In genomic region chr2:117389925-117390892, GRCm38 (mm10) we compare ENCODE assay signal across 11 mouse cellular contexts. TPM values are rescaled to one million over a fixed set of nuclear protein-coding genes. Genes with fewer than 3 reads are reported as not detected.
DNase-seq lines count a peak whose midpoint lies in the region; ATAC-seq and TF ChIP-seq lines count a peak whose summit lies in the region.
"Had no signal": no experiment of that assay in that cellular context is flagged by ENCODE, and none has a peak within 500 bp of the region (broad histone marks: within the 10 kb centered on the region; RNA-seq: fewer than 3 reads in every experiment).

No protein-coding gene starts in this region.

- no peak overlapping the region for H3K4me2 ChIP-seq in liver, embryonic 11.5 days
- H3K4me2 ChIP-seq: stomach, embryonic 15.5 days had no signal

- ATAC-seq in inflammation-experienced regulatory T-cells, adult 6 months = peak; percentile 81
- no peak for ATAC-seq in erythroblast, adult 5-6 weeks (replicated peaks; ENCODE audit: low FRiP score, poor library complexity, severe bottlenecking)
- ATAC-seq in liver, embryonic 11.5 days (replicated peaks; ENCODE audit: low FRiP score) = no peak

- no peak for TF ChIP-seq CTCF in heart, adult 2 months (IDR thresholded peaks at IDR 0.05)

- no peaks in the 10 kb centered on the region for H3K79me2 ChIP-seq in heart, adult 2 months (replicated peaks; ENCODE audit: control insufficient read depth, insufficient read depth, low read length)

- DNase-seq in heart, adult 2 months = peak; percentile 27 to 46
- no peak for DNase-seq in heart, embryonic 10.5 days (ENCODE audit: low spot score)
- DNase-seq in CD8-positive naive resting alpha-beta T cell, adult 2 months (ENCODE audit: low read depth in 2 of 2, low spot score in 2 of 2) = peak; percentile 35 to 42
- no peak for DNase-seq in embryo, embryonic 9.5 days (ENCODE audit: extremely low spot score)
- DNase-seq in liver, embryonic 11.5 days (ENCODE audit: low spot score) = no peak
- DNase-seq: cerebellum, postnatal 36 days had no signal

- no peak for TF ChIP-seq EP300 in heart, adult 2 months (IDR thresholded peaks at IDR 0.05; ENCODE audit: insufficient read depth, low read depth, low read length)

- no peaks in the 10 kb centered on the region for H3K9me3 ChIP-seq in heart, embryonic 10.5 days
- H3K9me3 ChIP-seq in liver, embryonic 11.5 days (ENCODE audit: control insufficient read depth, low read length) = no peaks in the 10 kb centered on the region
- H3K9me3 ChIP-seq: G1E; stomach, embryonic 15.5 days had no signal

- no peak overlapping the region for H3K27ac ChIP-seq in heart, adult 2 months
- H3K27ac ChIP-seq in heart, embryonic 10.5 days = no peak overlapping the region
- peak overlapping the region; percentile 42 for H3K27ac ChIP-seq in brown adipose tissue, adult 24 weeks (replicated peaks; ENCODE audit: low read depth, low read length)
- H3K27ac ChIP-seq in liver, embryonic 11.5 days (ENCODE audit: low read depth, low read length) = no peak overlapping the region
- H3K27ac ChIP-seq: stomach, embryonic 15.5 days had no signal

- peaks cover 2% of the 10 kb centered on the region; the same call in 1 of the 2 replicates for H3K36me3 ChIP-seq in heart, adult 2 months (ENCODE audit: control insufficient read depth, insufficient read depth, low read length)
- H3K36me3 ChIP-seq in heart, embryonic 10.5 days = no peaks in the 10 kb centered on the region
- H3K36me3 ChIP-seq in liver, embryonic 11.5 days (ENCODE audit: control insufficient read depth, insufficient read depth, low read length) = no peaks in the 10 kb centered on the region
- H3K36me3 ChIP-seq: G1E; stomach, embryonic 15.5 days had no signal

- no peak overlapping the region for H3K4me3 ChIP-seq in heart, adult 2 months
- H3K4me3 ChIP-seq in heart, embryonic 10.5 days = no peak overlapping the region
- H3K4me3 ChIP-seq in brown adipose tissue, adult 24 weeks (ENCODE audit: insufficient read depth, low read depth, low read length) = no peak overlapping the region
- H3K4me3 ChIP-seq in liver, embryonic 11.5 days (ENCODE audit: low read depth, low read length) = no peak overlapping the region
- H3K4me3 ChIP-seq: stomach, embryonic 15.5 days had no signal

- no peak overlapping the region for H3K9ac ChIP-seq in heart, adult 2 months (ENCODE audit: low read depth, low read length)
- no peak overlapping the region for H3K9ac ChIP-seq in liver, embryonic 11.5 days (ENCODE audit: low read depth, low read length)
- H3K9ac ChIP-seq: stomach, embryonic 15.5 days had no signal

- intact Hi-C loops in heart, adult 2 months (cut with DNase I) = no loop called here

- no peaks in the 10 kb centered on the region for H3K27me3 ChIP-seq in heart, adult 2 months (ENCODE audit: control insufficient read depth, insufficient read depth, low read length)
- H3K27me3 ChIP-seq in heart, embryonic 10.5 days (ENCODE audit: insufficient read depth, poor library complexity, severe bottlenecking) = no peaks in the 10 kb centered on the region
- no peaks in the 10 kb centered on the region for H3K27me3 ChIP-seq in liver, embryonic 11.5 days (replicated peaks; ENCODE audit: control insufficient read depth, insufficient read depth, low read length)
- H3K27me3 ChIP-seq: stomach, embryonic 15.5 days had no signal

- peaks cover 2% of the 10 kb centered on the region; the same call in 1 of the 2 replicates for H3K4me1 ChIP-seq in heart, adult 2 months (ENCODE audit: control insufficient read depth, insufficient read depth, low read length)
- peaks cover 18% of the 10 kb centered on the region for H3K4me1 ChIP-seq in heart, embryonic 10.5 days
- no peaks in the 10 kb centered on the region for H3K4me1 ChIP-seq in brown adipose tissue, adult 24 weeks (ENCODE audit: control insufficient read depth, insufficient read depth, insufficient read length, low read length)
- H3K4me1 ChIP-seq in liver, embryonic 11.5 days (replicated peaks; ENCODE audit: control insufficient read depth, insufficient read depth, low read length) = no peaks in the 10 kb centered on the region
- H3K4me1 ChIP-seq: stomach, embryonic 15.5 days had no signal

- WGBS in heart, adult 2 months = 27% methylated on average over 17 of the region's 17 CpGs
- 67% methylated on average over 17 of the region's 17 CpGs for WGBS in heart, embryonic 10.5 days
- WGBS in liver, embryonic 11.5 days = 82% methylated on average over 17 of the region's 17 CpGs

- no peak for TF ChIP-seq POLR2A in heart, adult 2 months (IDR thresholded peaks at IDR 0.05; ENCODE audit: insufficient read depth, low read depth, low read length)

RNA-seq across cellular contexts. Expression of gene Rasgrp1, which starts 47.4 kb away (rescaled TPM):
- total RNA-seq in heart, adult 2 months (2021) = under 1 TPM; 0.34 to 0.43 TPM
- 0.62 and 0.67 TPM in 2 replicates for polyA plus RNA-seq in heart, adult 2 months (2012; rRNA removed)
- polyA plus RNA-seq in heart, embryonic 10.5 days (2016; fragmentation: Nextera tagmentation; extraction: Ambion mirVana) = 0.25 and 0.46 TPM in 2 replicates
- 0.46 TPM in 1 of 2 replicates, not detected in the other for polyA plus RNA-seq in brown adipose tissue, adult 24 weeks (2012; ENCODE audit: insufficient read depth, insufficient read length, missing spikeins)
- polyA plus RNA-seq in inflammation-experienced regulatory T-cells, adult 6 months (2017; shearing (Covaris generic)) = 10 to 100 TPM; 48.9 to 73.3 (median 64.2) TPM
- total RNA-seq in erythroblast, adult 5-6 weeks (2015; ENCODE audit: low replicate concordance) = 0.21 TPM in 1 of 2 replicates, not detected in the other
- 0.17 TPM in 1 of 2 replicates, not detected in the other for total RNA-seq in erythroblast, adult 5-6 weeks (2017; ENCODE audit: low replicate concordance)
- 0.26 and 0.62 TPM in 2 replicates for polyA plus RNA-seq in liver, embryonic 11.5 days (2014; fragmentation: Nextera tagmentation; extraction: Ambion mirVana)
- polyA plus RNA-seq: G1E had no signal

Comparison
In these comparisons a context has a peak if more than half of its experiments do, and no peak if none do; other contexts are left out.
1. DNase-seq: peak in heart, adult 2 months (2 of 2) and CD8-positive naive resting alpha-beta T cell, adult 2 months (2 of 2); none in heart, embryonic 10.5 days (single experiment), embryo, embryonic 9.5 days (single experiment) and liver, embryonic 11.5 days (single experiment).
2. RNA of gene Rasgrp1, which starts 47.4 kb away (polyA plus RNA-seq): 48.9 to 73.3 TPM in inflammation-experienced regulatory T-cells, adult 6 months; 0.62 to 0.67 TPM in heart, adult 2 months, 0.26 to 0.62 TPM in liver, embryonic 11.5 days, 0.25 to 0.46 TPM in heart, embryonic 10.5 days and 0.46 TPM in brown adipose tissue, adult 24 weeks; every median in the first group is over 10 times any median in the second.